Mouse (Mus musculus) midbrain, embryonic 16.5 days (tissue): ENCODE results near the gene Itgb4. TPM values are rescaled to one million over a fixed set of nuclear protein-coding genes. Genes with fewer than 3 reads are reported as not detected.

Experiments used
- ATAC-seq: fragments of 200-750 bp; cut with Nextera tagmentation; 2 replicates; pipeline ENCODE4 v1.8.0; 2017; ENCODE audit warnings: moderate TSS enrichment
- H3K27ac ChIP-seq: fragments of 300-500 bp; sonication (generic); 2 replicates; pipeline ENCODE4 v1.5.1; 2014; ENCODE audit warnings: mild to moderate bottlenecking, low read length, mixed read lengths
- H3K27me3 ChIP-seq: fragments of 300-500 bp; sonication (generic); 2 replicates; pipeline ENCODE4 v1.6.1; 2014; ENCODE audit warnings: low read depth, low read length, mixed read lengths; ENCODE audit not compliant: control insufficient read depth, insufficient read depth
- H3K36me3 ChIP-seq: fragments of 300-500 bp; sonication (generic); 2 replicates; pipeline ENCODE4 v1.6.1; 2014; ENCODE audit warnings: mild to moderate bottlenecking, low read length, moderate library complexity, mixed read lengths; ENCODE audit not compliant: control insufficient read depth, insufficient read depth
- H3K4me1 ChIP-seq: fragments of 300-500 bp; sonication (generic); 2 replicates; pipeline ENCODE4 v1.6.1; 2014; ENCODE audit warnings: mild to moderate bottlenecking, low read length, mixed read lengths; ENCODE audit not compliant: control insufficient read depth, insufficient read depth
- H3K4me2 ChIP-seq: fragments of 300-500 bp; sonication (generic); 2 replicates; pipeline ENCODE4 v1.6.1; 2014; ENCODE audit warnings: mild to moderate bottlenecking, low read length, mixed read lengths
- H3K4me3 ChIP-seq: fragments of 300-500 bp; sonication (generic); 2 replicates; pipeline ENCODE4 v1.5.1; 2014; ENCODE audit warnings: low read depth, mild to moderate bottlenecking, low read length, moderate library complexity, mixed read lengths
- H3K9ac ChIP-seq: fragments of 300-500 bp; sonication (generic); 2 replicates; pipeline ENCODE4 v1.6.1; 2014; ENCODE audit warnings: low read depth, low read length, mixed read lengths
- H3K9me3 ChIP-seq: fragments of 300-500 bp; sonication (generic); replicated peaks from 2 replicates; pipeline ENCODE4 v1.6.1; 2014; ENCODE audit warnings: mild to moderate bottlenecking, low read length, mixed read lengths; ENCODE audit not compliant: control insufficient read depth, poor library complexity, severe bottlenecking
- WGBS: fragments of 180-500 bp; shearing (Covaris S2); extraction: QIAGEN DNeasy Blood & Tissue Kit; methylation state at CpG from one replicate; pipeline ENCODE4 v1.1.7; 2014; 5-methylcytosine and 5-hydroxymethylcytosine counted together
- polyA plus RNA-seq: library from polyadenylated mRNA; unstranded; fragments of >200 nt; fragmentation: Nextera tagmentation; extraction: Ambion mirVana; gene quantifications from 2 replicates; pipeline ENCODE4 v1.2.1, GENCODE M21; 2015

Gene Itgb4
- polyA plus RNA-seq, 1 experiment from 2014 or later = 0.64 TPM

DNA sequence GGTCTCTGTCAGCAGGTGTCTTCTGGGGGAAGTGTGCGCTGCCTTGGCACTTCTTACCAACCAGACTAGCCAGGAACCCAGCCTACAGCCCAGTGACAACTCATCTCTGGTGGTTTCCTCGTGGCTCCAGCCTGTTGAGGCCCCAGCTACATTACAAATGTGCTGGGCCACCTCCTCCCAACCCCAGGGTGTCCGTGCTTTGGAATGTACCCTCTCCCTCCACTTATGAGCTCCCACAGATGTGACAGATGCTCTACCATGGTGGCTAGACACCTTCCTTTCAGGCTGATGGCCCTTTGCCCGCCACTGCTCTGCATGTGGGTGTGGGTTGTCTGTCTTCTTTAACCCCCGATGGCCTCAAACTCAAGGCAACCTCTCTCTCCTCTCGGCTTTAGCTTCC lies 27.2 kb downstream of the Itgb4 start:
- Histone ChIP-seq H3K9me3 (no peaks in the 10 kb centered on the region), H3K36me3 (no peaks in the 10 kb centered on the region), H3K9ac (no peak overlapping the region), H3K4me1 (peaks cover 15% of the 10 kb centered on the region), H3K4me2 (no peak overlapping the region), H3K27ac (no peak overlapping the region), H3K27me3 (no peaks in the 10 kb centered on the region), H3K4me3 (no peak overlapping the region)
- 84% methylated on average over 6 of the region's 6 CpGs for WGBS
- no peak for ATAC-seq

DNA sequence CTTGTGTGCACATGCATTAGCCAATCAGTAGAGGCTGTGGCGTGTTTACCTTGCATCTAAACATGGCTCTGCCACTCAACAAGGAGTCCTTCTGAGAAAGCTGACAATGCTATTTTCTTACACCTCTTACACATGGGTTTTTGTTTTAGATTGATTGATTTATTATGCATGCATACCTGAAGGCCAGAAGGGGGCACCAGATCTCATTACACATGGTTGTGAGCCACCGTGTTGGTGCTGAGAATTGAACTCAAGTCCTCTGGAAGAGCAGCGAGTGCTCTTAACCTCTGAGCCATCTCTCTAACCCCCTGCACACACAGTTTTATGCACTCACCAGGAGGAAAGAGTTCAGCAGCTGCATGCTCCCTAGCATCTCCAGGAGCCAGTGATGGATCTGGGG lies 28.4 kb downstream of the Itgb4 start:
- no peak overlapping the region for H3K4me3 ChIP-seq
- no peak overlapping the region for H3K4me2 ChIP-seq
- 81% methylated on average over 3 of the region's 3 CpGs for WGBS
- no peak overlapping the region for H3K9ac ChIP-seq
- H3K27me3 ChIP-seq = no peaks in the 10 kb centered on the region
- H3K27ac ChIP-seq = no peak overlapping the region
- no peaks in the 10 kb centered on the region for H3K36me3 ChIP-seq
- peaks cover 15% of the 10 kb centered on the region for H3K4me1 ChIP-seq
- no peak for ATAC-seq
- no peaks in the 10 kb centered on the region for H3K9me3 ChIP-seq

DNA sequence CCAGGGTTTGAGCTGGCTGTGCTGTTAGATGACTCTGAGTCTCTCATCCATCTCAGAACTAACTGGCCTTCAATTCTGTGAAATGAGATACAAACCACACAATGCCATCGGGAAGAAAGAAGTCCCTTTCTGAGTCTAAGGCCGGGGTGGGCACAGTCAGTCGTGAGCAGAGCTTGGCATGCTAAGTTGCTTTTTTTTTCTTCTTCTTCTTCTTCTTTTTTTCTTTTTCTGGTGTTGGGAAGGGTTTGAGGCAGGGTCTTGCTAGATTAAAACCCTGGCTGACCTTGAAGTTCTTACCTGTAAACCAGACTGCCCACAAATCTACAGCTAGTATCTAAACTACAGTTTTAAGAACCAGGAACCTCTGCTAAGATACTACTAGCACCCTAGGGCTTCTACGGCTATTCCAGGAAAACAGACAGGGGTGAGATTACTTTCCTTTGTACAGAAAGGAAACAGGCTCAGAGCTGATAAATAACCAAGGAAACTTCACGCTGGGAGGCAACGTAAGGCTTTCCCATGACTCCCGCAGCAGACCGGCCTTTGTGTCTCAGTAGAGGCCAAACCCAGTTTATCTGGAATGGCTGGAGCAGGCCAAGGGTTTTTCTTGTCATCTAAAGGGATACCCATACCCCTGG lies 29.8 kb downstream of the Itgb4 start:
- Histone ChIP-seq H3K4me3 (peak overlapping the region; percentile 33), H3K9ac (peak overlapping the region; percentile 61), H3K27ac (peak overlapping the region; percentile 55; the same call in 1 of the 2 replicates), H3K9me3 (no peaks in the 10 kb centered on the region), H3K4me2 (peak overlapping the region; percentile 70), H3K4me1 (peaks cover 15% of the 10 kb centered on the region), H3K27me3 (no peaks in the 10 kb centered on the region), H3K36me3 (no peaks in the 10 kb centered on the region)
- ATAC-seq = no peak
- WGBS = 30% methylated on average over 8 of the region's 8 CpGs

DNA sequence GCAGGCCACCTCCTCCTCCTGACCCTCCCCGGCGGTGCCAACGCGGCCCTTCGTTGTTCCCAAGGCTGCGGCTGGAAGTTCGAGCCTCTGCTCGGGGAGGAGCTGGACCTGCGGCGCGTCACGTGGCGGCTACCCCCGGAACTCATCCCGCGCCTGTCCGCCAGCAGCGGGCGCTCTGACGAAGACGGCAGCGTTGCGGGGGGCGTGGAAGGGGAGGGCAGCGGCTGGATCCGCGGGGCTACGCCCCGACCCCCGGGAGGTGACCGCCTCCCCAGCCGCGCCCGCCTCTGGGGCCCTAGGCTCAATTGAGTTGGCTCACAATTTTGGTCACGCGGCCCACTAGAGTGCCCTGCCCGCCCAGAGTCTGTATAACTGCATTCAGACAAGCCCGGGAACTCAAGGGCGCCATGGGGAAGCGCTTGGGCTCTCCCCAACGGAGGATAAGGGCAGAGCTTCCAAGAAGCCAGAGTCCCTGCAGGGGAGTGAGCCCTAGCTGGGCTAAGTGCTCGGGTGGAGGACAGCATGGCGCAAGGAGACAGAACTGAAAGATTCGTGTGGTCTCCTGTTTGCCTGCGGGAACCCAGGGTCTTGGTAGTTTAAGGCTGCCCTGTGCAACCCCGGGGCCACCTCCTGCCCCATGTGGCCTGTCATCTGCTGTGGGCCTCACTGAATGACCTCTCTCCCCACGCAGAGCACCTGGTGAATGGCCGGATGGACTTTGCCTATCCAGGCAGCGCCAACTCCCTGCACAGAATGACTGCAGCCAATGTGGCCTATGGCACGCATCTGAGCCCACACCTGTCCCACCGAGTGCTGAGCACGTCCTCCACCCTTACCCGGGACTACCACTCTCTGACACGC lies 30.6 kb downstream of the Itgb4 start:
- Histone ChIP-seq H3K4me2 (peak overlapping the region; percentile 70), H3K36me3 (no peaks in the 10 kb centered on the region), H3K27ac (peak overlapping the region; percentile 55; the same call in 1 of the 2 replicates), H3K9ac (peak overlapping the region; percentile 61), H3K4me3 (peak overlapping the region; percentile 33), H3K4me1 (peaks cover 15% of the 10 kb centered on the region), H3K9me3 (no peaks in the 10 kb centered on the region), H3K27me3 (no peaks in the 10 kb centered on the region)
- 0 out of 2 replicates have a peak, but pooled peaks have one; percentile 26 for ATAC-seq
- 7% methylated on average over 54 of the region's 54 CpGs for WGBS

DNA sequence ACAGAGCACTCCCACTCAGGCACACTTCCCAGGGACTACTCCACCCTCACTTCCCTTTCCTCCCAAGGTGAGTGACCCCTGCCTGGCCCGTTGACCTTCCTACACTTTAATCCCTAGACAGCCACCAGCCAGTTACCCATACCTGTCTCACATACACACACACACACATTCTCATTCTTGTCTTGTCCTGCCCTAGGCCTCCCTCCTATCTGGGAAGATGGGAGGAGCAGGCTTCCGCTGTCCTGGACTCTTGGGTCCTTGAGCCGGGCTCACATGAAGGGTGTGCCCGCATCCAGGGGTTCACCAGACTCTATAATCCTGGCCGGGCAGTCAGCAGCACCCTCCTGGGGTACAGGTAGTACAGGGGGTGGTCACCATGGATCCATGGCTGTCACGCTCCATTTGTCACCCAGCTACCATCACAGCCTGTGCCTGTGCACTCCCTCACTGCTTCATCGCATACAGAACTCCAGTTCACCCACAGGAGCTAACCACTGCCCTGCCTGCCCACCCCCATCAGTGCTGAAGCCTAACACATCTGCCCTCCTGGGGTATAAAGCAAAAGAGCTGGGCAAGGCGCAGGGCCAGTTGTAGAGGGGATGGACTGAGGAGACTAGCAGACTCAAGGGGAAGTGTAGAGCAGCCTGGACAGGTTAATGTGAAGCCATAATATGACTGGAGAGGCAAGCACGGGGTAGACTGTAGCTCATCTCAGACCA lies 31.4 kb downstream of the Itgb4 start:
- Histone ChIP-seq H3K9me3 (no peaks in the 10 kb centered on the region), H3K4me3 (no peak overlapping the region; the same call in 1 of the 2 replicates), H3K27me3 (no peaks in the 10 kb centered on the region), H3K4me2 (no peak overlapping the region), H3K27ac (no peak overlapping the region), H3K4me1 (peaks cover 15% of the 10 kb centered on the region), H3K9ac (peak overlapping the region; percentile 61; the same call in 1 of the 2 replicates), H3K36me3 (no peaks in the 10 kb centered on the region)
- no peak for ATAC-seq
- WGBS = 67% methylated on average over 9 of the region's 9 CpGs

DNA sequence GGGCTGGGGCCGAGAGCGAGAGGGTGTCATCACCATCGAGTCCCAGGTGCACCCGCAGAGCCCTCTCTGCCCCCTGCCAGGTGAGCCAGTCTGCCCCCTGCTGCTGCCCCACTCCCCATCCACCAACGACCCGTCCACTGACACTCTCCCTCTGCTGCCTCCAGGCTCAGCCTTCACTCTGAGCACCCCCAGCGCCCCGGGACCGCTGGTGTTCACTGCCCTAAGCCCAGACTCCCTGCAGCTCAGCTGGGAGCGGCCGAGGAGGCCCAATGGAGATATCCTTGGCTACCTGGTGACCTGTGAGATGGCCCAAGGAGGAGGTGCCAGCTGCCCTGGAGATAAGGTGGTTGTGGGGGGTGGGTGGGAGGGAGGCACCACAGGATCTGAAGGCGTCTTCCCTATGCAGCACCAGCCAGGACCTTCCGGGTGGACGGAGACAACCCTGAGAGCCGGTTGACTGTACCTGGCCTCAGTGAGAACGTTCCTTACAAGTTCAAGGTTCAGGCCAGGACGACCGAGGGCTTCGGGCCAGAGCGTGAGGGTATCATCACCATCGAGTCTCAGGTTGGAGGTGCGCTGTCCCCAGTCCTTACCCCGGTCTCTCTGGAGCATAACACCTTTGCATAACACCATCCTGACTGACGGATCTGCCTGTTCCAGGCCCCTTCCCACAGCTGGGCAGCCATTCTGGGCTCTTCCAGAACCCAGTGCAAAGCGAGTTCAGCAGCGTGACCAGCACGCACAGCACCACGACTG lies 32.8 kb downstream of the Itgb4 start:
- no peak for ATAC-seq
- Histone ChIP-seq H3K9me3 (no peaks in the 10 kb centered on the region), H3K27ac (no peak overlapping the region), H3K4me2 (no peak overlapping the region), H3K27me3 (no peaks in the 10 kb centered on the region), H3K36me3 (no peaks in the 10 kb centered on the region), H3K4me1 (peaks cover 23% of the 10 kb centered on the region), H3K4me3 (no peak overlapping the region), H3K9ac (no peak overlapping the region)
- 94% methylated on average over 25 of the region's 28 CpGs for WGBS

DNA sequence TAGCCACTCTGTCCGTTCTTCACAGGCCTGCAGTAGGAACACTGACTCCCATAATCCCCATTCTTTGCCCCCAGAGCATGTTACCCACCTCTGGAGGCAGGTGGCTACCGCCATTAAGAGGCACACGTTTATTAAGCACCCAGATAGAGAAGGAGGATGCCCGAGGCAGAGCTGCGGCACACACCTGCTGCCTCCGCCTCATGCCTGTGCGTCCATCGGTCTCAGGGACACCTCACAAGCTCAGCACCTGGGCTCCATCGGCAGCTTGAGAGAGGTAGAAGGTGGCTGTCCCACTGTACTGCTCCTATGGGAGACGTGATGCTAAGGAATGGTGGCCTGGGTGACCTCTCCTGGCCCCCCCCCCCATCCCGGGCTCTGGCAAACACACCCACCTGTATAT lies 33.9 kb downstream of the Itgb4 start:
- Histone ChIP-seq H3K9ac (no peak overlapping the region), H3K4me2 (no peak overlapping the region), H3K4me3 (no peak overlapping the region), H3K27me3 (no peaks in the 10 kb centered on the region), H3K36me3 (no peaks in the 10 kb centered on the region), H3K4me1 (peaks cover 23% of the 10 kb centered on the region), H3K9me3 (no peaks in the 10 kb centered on the region), H3K27ac (no peak overlapping the region)
- WGBS = 94% methylated on average over 11 of the region's 11 CpGs
- no peak for ATAC-seq

DNA sequence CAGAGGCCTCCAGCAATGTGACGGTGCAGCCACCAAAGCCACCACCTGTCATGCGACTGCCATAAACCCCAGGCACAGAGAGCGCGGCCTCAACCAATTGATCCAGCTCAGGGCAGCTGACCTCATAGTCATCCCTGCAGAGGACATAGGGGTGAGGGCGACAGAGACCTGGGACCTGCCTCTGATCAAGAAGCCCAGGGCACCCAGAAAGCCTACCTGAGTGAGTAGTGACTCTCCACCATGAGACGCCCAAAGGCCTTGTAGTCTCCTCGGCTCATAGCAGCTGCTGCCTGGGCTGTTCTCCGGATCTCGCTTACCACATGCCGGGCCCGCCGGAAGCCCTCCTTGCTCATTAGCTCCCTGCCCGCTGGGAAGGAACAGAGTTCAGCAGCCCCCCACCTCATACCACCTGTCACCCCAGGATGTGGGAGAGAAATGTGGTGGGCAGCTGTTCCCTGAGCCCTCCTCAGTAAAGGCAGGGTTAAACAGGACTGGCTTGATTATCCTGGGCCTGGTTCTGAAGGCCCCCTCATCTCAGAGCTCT lies 34.4 kb downstream of the Itgb4 start:
- WGBS = 79% methylated on average over 13 of the region's 13 CpGs
- ATAC-seq = no peak
- no peak overlapping the region for H3K4me2 ChIP-seq
- no peak overlapping the region for H3K4me3 ChIP-seq
- H3K4me1 ChIP-seq = peaks cover 23% of the 10 kb centered on the region
- H3K36me3 ChIP-seq = no peaks in the 10 kb centered on the region
- no peaks in the 10 kb centered on the region for H3K9me3 ChIP-seq
- no peaks in the 10 kb centered on the region for H3K27me3 ChIP-seq
- H3K9ac ChIP-seq = no peak overlapping the region
- H3K27ac ChIP-seq = no peak overlapping the region
